Mouse (Mus musculus) E14TG2a.4 (cell line): ENCODE measurements around the gene Hs3st1.

Experiments
- H3K27me3 ChIP-seq: 2 replicates; pipeline ENCODE4 v1.6.1; 2014; ENCODE audit warnings: low read length, control low read depth; ENCODE audit not compliant: insufficient read depth
- H3K36me3 ChIP-seq: 2 replicates; pipeline ENCODE4 v1.6.1; 2014; ENCODE audit warnings: low read length, control low read depth; ENCODE audit not compliant: insufficient read depth
- H3K4me1 ChIP-seq: replicated peaks from 2 replicates; pipeline ENCODE4 v1.6.1; 2014; ENCODE audit warnings: low read depth, low read length, control low read depth
- H3K4me3 ChIP-seq: replicated peaks from 2 replicates; pipeline ENCODE4 v1.5.1; 2014; ENCODE audit warnings: mild to moderate bottlenecking, low read length
- H3K9me3 ChIP-seq: 2 replicates; pipeline ENCODE4 v1.6.1; 2014; ENCODE audit warnings: low read length, control low read depth
- CTCF ChIP-seq: conservative IDR thresholded peaks from 2 replicates; pipeline ENCODE4 v1.5.1; 2014; ENCODE audit warnings: low read length
- NANOG ChIP-seq: IDR thresholded peaks from 2 replicates; pipeline ENCODE4 v1.6.1; 2014; ENCODE audit warnings: borderline replicate concordance, low read length, mixed read lengths
- POU5F1 ChIP-seq: IDR thresholded peaks from 2 replicates; pipeline ENCODE4 v1.6.1; 2014; ENCODE audit warnings: low read length, borderline replicate concordance

Hs3st1 gene

DNA sequence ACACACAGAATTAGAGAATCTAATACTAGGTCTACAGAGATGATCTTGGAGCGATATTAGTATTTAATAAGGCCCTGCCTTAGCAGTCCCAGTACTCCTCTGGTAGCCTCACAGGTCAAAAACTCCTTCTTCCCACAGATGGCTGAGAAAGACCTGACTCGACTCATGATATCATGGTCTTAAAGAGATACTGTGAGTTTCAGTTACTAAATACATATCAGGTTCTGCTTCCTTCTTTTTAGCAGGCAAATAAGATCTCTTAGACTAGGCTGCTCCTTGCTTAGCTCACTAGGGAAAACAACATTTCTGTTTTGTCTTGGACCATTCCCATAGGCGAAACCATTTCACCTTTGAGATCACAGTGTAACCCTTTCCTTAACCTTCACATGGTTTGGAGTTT, 119.2 kb downstream of the Hs3st1 start:
- H3K9me3 ChIP-seq: no peaks in the 10 kb centered on the region
- H3K4me3 ChIP-seq: no peak overlapping the region
- H3K4me1 ChIP-seq: no peaks in the 10 kb centered on the region
- H3K36me3 ChIP-seq: no peaks in the 10 kb centered on the region
- peaks cover 3% of the 10 kb centered on the region for H3K27me3 ChIP-seq
- TF ChIP-seq POU5F1 (no peak), CTCF (no peak), NANOG (no peak)

GRCm38 (mm10) chr5:39634300-39635047, 120.8 kb downstream of the Hs3st1 start:
- Histone ChIP-seq H3K36me3 (no peaks in the 10 kb centered on the region), H3K4me3 (no peak overlapping the region), H3K9me3 (no peaks in the 10 kb centered on the region), H3K27me3 (0 out of 2 replicates have a peak, but pooled peaks cover 3% of the 10 kb centered on the region), H3K4me1 (no peaks in the 10 kb centered on the region)
- TF ChIP-seq POU5F1 (no peak), NANOG (no peak), CTCF (no peak)

GRCm38 (mm10) chr5:39633206-39633605, 122.1 kb downstream of the Hs3st1 start:
- H3K27me3 ChIP-seq: 0 out of 2 replicates have a peak, but pooled peaks cover 3% of the 10 kb centered on the region
- H3K36me3 ChIP-seq: no peaks in the 10 kb centered on the region
- H3K4me3 ChIP-seq: no peak overlapping the region
- no peaks in the 10 kb centered on the region for H3K4me1 ChIP-seq
- no peaks in the 10 kb centered on the region for H3K9me3 ChIP-seq
- TF ChIP-seq CTCF (no peak), POU5F1 (no peak), NANOG (no peak)

- Histone ChIP-seq H3K27me3 (0 out of 2 replicates have a peak, but pooled peaks cover 3% of the 10 kb centered on the region), H3K9me3 (no peaks in the 10 kb centered on the region), H3K4me1 (no peaks in the 10 kb centered on the region), H3K36me3 (no peaks in the 10 kb centered on the region), H3K4me3 (no peak overlapping the region)
- TF ChIP-seq CTCF (no peak), NANOG (no peak)
Observed at GRCm38 (mm10) chr5:39630841-39631240, 124.4 kb downstream of the Hs3st1 start.

DNA sequence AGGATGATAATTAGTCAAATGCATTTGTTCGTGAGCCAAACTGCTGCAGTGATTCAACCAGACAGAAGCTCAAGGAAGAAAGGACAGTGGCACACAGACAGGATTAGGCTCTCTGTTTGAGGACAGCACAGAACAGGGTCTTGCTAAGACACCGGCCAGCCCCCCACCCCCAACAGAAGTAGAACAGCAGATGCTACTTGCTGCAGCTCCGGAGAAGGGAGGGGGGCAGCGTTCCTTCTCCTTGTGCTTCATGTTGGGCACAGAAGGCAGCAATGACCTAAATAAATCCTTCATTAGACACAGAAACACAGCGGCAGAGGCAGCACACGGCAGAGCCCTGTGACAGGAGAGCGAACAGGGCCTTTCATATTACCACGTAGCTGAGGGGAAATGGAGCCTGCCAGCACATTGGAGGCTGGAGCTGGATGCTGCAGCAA, 130.2 kb downstream of the Hs3st1 start:
- no peak for TF ChIP-seq CTCF
- no peak for TF ChIP-seq NANOG
- no peak for TF ChIP-seq POU5F1
- no peaks in the 10 kb centered on the region for H3K36me3 ChIP-seq
- no peaks in the 10 kb centered on the region for H3K27me3 ChIP-seq
- no peaks in the 10 kb centered on the region for H3K9me3 ChIP-seq
- no peaks in the 10 kb centered on the region for H3K4me1 ChIP-seq
- no peak overlapping the region for H3K4me3 ChIP-seq

GRCm38 (mm10) chr5:39624218-39624590, 131.1 kb downstream of the Hs3st1 start:
- TF ChIP-seq POU5F1 (no peak), CTCF (no peak), NANOG (no peak)

GRCm38 (mm10) chr5:39623304-39624217, 131.7 kb downstream of the Hs3st1 start:
- H3K4me1 ChIP-seq: no peaks in the 10 kb centered on the region
- no peaks in the 10 kb centered on the region for H3K9me3 ChIP-seq
- no peak for TF ChIP-seq NANOG
- TF ChIP-seq CTCF: no peak
- TF ChIP-seq POU5F1: no peak
- no peaks in the 10 kb centered on the region for H3K36me3 ChIP-seq
- H3K4me3 ChIP-seq: no peak overlapping the region
- no peaks in the 10 kb centered on the region for H3K27me3 ChIP-seq

More at GRCm38 (mm10) chr5:39624218-39624590, 131.1 kb downstream of the Hs3st1 start:
- Histone ChIP-seq H3K4me3 (no peak overlapping the region), H3K27me3 (no peaks in the 10 kb centered on the region), H3K36me3 (no peaks in the 10 kb centered on the region), H3K4me1 (no peaks in the 10 kb centered on the region), H3K9me3 (no peaks in the 10 kb centered on the region)

DNA sequence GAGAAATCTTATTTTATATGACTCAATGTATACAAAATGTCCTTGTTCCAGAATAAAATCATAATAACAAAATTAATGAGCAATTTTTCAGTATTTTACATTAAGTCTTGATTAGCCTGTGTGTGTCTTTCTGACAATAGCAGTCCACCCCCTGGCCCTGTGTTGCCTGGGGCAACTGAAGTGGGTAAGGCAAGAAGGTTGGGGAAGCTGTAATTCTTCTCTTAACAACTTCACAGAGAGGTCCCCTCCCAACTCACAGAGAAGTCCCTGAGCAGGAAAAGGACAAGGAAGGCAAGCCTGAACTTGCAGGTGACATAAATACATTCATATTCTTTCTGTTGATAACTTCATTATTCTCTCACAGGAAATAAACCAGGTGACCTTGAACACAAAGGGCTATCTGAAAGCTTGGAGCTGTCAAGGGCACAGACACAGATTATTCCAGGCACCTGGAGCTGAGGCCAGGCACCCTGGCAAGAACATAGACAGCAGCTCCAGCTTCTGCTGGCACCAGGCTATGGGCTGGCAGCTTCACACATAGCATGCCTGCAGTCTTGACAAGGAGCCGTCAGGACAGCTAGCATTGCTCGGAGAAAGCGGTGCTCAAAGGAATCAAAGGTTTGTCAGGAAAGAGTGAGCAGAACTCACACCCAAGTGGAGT, 134.9 kb downstream of the Hs3st1 start:
- Histone ChIP-seq H3K27me3 (no peaks in the 10 kb centered on the region), H3K9me3 (no peaks in the 10 kb centered on the region), H3K4me3 (no peak overlapping the region), H3K4me1 (no peaks in the 10 kb centered on the region), H3K36me3 (no peaks in the 10 kb centered on the region)
- TF ChIP-seq NANOG: no peak
- TF ChIP-seq CTCF: no peak
- TF ChIP-seq POU5F1: no peak
